Mouse (Mus musculus) neural tube, embryonic 15.5 days (tissue): Measurements from ENCODE around the gene Tbc1d20. TPM values are rescaled to one million over a fixed set of nuclear protein-coding genes. Genes with fewer than 3 reads are reported as not detected.
A peak's percentile ranks its signal among the peaks of the same experiment; 100 is the strongest.
"Not testable (repeated sequence)": the region's sequence is repeated elsewhere in the genome, so short reads cannot be mapped to it uniquely, and the experiment has no call there.

Source experiments
- ATAC-seq: fragments of 200-750 bp; cut with Nextera tagmentation; 2 replicates; pipeline ENCODE4 v1.8.0; 2017; ENCODE audit warnings: mild to moderate bottlenecking, moderate TSS enrichment, moderate library complexity; ENCODE audit not compliant: low FRiP score
- H3K27ac ChIP-seq: fragments of 300-500 bp; sonication (generic); replicated peaks from 2 replicates; pipeline ENCODE4 v1.5.1; 2015; ENCODE audit warnings: mild to moderate bottlenecking, inconsistent platforms
- H3K27me3 ChIP-seq: fragments of 300-500 bp; sonication (generic); replicated peaks from 2 replicates; pipeline ENCODE4 v1.6.1; 2015; ENCODE audit warnings: inconsistent platforms
- H3K36me3 ChIP-seq: fragments of 300-500 bp; sonication (generic); 2 replicates; pipeline ENCODE4 v1.6.1; 2015; ENCODE audit warnings: inconsistent platforms
- H3K4me1 ChIP-seq: fragments of 300-500 bp; sonication (generic); 2 replicates; pipeline ENCODE4 v1.6.1; 2015; ENCODE audit warnings: inconsistent platforms
- H3K4me2 ChIP-seq: fragments of 300-500 bp; sonication (generic); 2 replicates; pipeline ENCODE4 v1.6.1; 2015; ENCODE audit warnings: inconsistent platforms, mild to moderate bottlenecking, moderate library complexity
- H3K4me3 ChIP-seq: fragments of 300-500 bp; sonication (generic); replicated peaks from 2 replicates; pipeline ENCODE4 v1.5.1; 2015; ENCODE audit warnings: mild to moderate bottlenecking, inconsistent platforms
- H3K9ac ChIP-seq: fragments of 300-500 bp; sonication (generic); replicated peaks from 2 replicates; pipeline ENCODE4 v1.6.1; 2015; ENCODE audit warnings: mild to moderate bottlenecking, inconsistent platforms
- H3K9me3 ChIP-seq: fragments of 300-500 bp; sonication (generic); replicated peaks from 2 replicates; pipeline ENCODE4 v1.6.1; 2016; ENCODE audit warnings: inconsistent platforms
- WGBS: fragments of 180-500 bp; shearing (Covaris S2); methylation state at CpG from one replicate; pipeline ENCODE4 v1.1.7; 2015; ENCODE audit warnings: mixed read lengths; 5-methylcytosine and 5-hydroxymethylcytosine counted together
- polyA plus RNA-seq: library from polyadenylated mRNA; unstranded; fragments of >200 nt; fragmentation: Nextera tagmentation; extraction: Ambion mirVana; gene quantifications from 2 replicates; pipeline ENCODE4 v1.2.1, GENCODE M21; 2015

Tbc1d20 gene
- polyA plus RNA-seq, result 30.1 and 34.0 TPM in 2 replicates

DNA sequence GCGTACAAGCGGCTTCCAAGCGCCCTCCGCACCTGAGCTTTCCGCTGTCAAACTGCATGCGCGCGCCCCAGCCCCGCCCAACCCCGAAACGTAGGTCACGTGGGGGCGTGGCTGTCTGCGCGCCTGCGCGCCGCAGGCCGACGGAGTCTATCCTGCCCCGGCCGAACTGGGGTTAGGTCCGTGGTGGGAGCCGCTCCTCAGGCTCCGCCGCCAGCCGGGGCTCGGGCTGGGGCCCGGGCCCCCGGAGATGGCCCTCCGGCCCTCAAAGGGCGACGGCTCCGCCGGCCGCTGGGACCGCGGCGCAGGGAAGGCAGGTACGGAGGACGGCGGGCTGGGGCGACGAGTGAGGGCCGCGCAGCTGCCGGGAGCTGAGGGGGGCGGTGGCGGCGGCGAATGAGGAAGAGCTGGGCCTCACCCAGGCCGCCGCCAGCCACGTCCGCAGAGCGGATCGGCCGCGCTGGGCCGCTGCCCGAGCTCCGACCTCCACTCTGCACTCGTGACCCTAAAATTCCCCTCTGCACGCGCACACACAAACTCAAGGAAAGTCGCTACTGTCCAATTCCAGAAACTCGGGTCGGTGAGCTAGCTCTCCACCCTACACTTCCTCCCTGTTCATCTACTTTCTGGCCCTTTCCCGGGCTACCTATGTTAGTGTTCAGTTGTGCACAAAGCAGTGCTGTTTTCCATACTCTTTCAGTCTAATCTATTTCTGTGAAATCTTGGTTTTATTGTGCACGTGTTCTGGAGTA is at the start of gene Tbc1d20:
Gene Tbc1d20, plus strand, starts transcription at position 102 of the 749 bp plus-strand sequence.
- H3K9me3 ChIP-seq, result no peaks in the 10 kb centered on the region
- H3K9ac ChIP-seq, result peak within 1 kb of the TSS; percentile 100
- H3K4me1 ChIP-seq, result peaks cover 28% of the 10 kb centered on the region
- WGBS, result under 1% methylated on average over 66 of the region's 70 CpGs
- ATAC-seq, result peak; percentile 98
- H3K27me3 ChIP-seq, result no peaks in the 10 kb centered on the region
- H3K36me3 ChIP-seq, result no peaks in the 10 kb centered on the region
- H3K4me3 ChIP-seq, result peak within 1 kb of the TSS; percentile 97
- peak within 1 kb of the TSS; percentile 70 for H3K4me2 ChIP-seq
- peak within 1 kb of the TSS; percentile 88 for H3K27ac ChIP-seq

DNA sequence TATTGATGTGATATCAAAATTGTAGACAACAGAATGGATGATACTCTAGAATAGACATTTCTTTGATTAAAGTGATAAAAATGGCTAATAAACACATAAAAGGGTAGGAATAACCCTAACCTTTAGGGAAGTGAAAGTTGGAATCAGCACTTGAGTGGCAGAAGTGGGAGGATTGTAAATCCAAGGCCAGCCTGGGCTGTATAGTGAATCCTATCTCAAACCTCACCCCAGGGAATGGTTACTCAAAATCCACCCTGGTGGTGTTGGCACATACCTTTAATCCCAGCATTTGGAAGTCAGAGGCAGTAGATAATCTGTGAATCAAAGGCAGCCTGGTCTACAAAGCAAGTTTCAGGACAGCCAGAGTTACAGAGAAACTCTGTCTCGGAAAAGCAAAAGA is 46.4 kb upstream of the Tbc1d20 start:
- Histone ChIP-seq H3K9me3 (no peaks in the 10 kb centered on the region), H3K27me3 (no peaks in the 10 kb centered on the region), H3K36me3 (peaks cover 12% of the 10 kb centered on the region), H3K27ac (no peak overlapping the region), H3K4me1 (no peaks in the 10 kb centered on the region), H3K4me3 (no peak overlapping the region), H3K9ac (no peak overlapping the region), H3K4me2 (no peak overlapping the region)
- 86% methylated on average over 1 of the region's 1 CpGs for WGBS
- ATAC-seq, result no peak

DNA sequence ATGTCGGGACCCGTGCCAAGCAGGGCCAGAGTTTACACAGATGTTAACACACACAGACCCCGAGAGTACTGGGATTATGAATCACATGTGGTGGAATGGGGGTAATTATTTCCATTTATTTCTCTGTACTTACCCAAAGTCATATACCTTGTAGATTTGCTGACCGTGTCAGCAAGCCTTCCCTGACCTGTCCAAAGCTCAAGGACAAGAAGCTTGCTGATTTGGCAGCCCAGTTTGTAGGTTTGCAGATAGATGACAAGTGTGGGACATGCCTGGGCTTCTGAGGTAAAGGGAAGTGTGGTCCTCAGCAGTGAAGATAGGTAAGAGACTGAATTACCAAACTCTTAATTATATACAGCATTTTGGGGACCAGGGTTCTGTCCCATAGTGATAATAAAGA is 43.1 kb upstream of the Tbc1d20 start:
- Histone ChIP-seq H3K36me3 (peaks cover 37% of the 10 kb centered on the region), H3K4me1 (no peaks in the 10 kb centered on the region), H3K4me3 (no peak overlapping the region), H3K9me3 (no peaks in the 10 kb centered on the region), H3K4me2 (no peak overlapping the region), H3K27ac (no peak overlapping the region), H3K27me3 (no peaks in the 10 kb centered on the region), H3K9ac (no peak overlapping the region)
- ATAC-seq, result no peak
- 88% methylated on average over 4 of the region's 4 CpGs for WGBS

DNA sequence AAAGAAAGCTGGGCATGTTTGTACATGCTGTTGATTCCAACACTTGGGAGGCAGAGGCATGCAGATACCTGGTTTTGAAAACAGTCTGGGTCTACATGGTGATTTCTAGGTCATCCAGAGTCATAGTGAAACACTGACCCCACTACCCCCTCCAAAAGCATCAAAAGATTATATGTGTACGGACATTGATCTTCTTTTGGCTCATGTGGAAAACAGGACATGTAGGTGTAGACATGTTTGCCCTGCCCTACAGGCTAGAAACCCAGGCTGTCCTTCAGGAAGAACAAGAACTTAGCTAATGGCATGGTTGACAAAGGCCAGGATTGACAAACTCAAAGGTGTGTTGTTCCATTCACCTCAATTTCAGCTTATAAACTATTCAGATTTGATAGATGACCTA is 33.9 kb upstream of the Tbc1d20 start:
- Histone ChIP-seq H3K4me2 (no peak overlapping the region), H3K4me3 (no peak overlapping the region), H3K9ac (no peak overlapping the region), H3K27ac (no peak overlapping the region), H3K9me3 (no peaks in the 10 kb centered on the region), H3K4me1 (no peaks in the 10 kb centered on the region), H3K27me3 (no peaks in the 10 kb centered on the region), H3K36me3 (peaks cover 68% of the 10 kb centered on the region)
- ATAC-seq, result no peak
- 83% methylated on average over 1 of the region's 1 CpGs for WGBS

DNA sequence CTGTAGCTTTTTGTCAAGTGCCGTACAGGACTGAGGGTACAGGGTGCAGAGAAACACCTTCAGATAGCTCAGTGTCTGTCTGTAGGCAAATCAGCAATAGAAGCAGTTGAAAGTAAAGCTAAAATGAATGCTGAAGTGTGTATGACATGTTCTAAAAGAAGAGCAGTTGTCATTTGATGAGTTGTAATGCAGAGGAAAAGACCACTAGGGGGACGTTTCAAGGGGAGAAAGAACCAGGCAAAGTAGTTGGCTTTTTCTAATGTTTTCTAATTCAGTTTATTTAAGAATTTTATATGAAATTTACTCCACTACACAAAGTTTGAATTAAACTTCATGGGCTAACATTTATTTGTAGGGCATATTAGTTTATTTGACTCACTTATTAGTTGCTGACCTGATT is 20.0 kb upstream of the Tbc1d20 start:
- Histone ChIP-seq H3K4me1 (no peaks in the 10 kb centered on the region), H3K27me3 (no peaks in the 10 kb centered on the region), H3K4me3 (no peak overlapping the region), H3K9ac (no peak overlapping the region), H3K27ac (no peak overlapping the region), H3K36me3 (peaks cover 60% of the 10 kb centered on the region), H3K9me3 (no peaks in the 10 kb centered on the region), H3K4me2 (no peak overlapping the region)
- 85% methylated on average over 2 of the region's 2 CpGs for WGBS
- ATAC-seq, result no peak

DNA sequence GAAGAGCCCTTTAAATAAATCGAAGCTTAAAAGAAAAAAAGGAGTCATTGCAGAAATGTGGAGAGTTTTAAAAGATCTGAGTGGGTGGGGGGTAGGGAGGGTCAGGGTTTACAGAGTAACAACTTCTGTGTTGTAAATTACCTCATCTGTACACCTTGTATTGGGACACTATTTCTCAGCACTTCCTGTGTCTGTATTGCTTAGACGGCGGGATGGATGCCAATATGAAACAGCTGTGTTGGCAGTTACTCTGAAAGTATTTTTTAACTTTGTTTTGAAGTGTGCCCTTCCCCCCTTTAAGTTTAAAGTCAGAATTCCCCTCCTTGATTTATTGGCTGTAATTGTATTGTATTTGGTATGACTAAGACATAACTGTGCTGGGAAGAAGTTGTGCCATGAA is 12.2 kb upstream of the Tbc1d20 start:
- Histone ChIP-seq H3K4me1 (no peaks in the 10 kb centered on the region), H3K9ac (no peak overlapping the region), H3K4me2 (no peak overlapping the region), H3K36me3 (peaks cover 66% of the 10 kb centered on the region), H3K4me3 (no peak overlapping the region), H3K27me3 (no peaks in the 10 kb centered on the region), H3K9me3 (no peaks in the 10 kb centered on the region), H3K27ac (no peak overlapping the region)
- 92% methylated on average over 3 of the region's 3 CpGs for WGBS
- ATAC-seq, result no peak

DNA sequence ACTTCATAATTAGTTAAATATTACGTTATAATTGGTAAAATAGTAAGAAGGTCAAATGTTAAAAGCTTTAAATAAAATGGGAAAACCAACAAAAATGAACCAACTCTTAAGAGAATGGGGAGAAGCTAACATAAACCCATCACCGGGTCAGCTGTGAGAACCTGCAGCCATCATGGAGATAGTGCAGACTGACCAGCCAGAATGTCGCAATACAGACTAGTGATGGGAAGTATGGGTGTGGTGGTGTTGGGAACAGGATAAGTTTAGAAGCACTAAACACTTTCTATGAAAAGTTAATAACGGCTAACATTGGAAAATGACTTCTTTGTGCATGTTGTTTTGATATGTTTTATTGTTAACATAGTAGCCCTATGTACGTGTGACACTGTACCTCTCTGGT is 6.1 kb upstream of the Tbc1d20 start:
- no peak for ATAC-seq

DNA sequence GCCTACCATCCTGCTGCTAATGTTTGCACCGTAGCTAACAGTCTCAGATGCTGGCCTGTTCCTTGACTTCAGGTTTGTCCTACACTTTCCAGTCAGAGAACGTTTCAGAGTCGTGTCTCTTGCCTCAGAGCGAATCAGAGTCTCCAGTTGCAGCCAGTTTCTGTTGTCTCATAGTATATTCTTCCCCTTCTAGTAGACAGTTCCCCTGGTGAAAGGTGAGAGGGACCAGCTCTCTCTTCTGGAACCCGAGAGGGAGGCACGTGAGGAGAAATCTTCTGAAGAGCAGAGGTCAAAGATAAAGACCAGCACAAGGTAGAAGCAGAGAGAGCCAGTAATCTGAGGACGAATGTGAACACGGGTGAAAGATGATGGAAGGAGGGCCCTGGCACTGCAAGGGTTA is 5.6 kb upstream of the Tbc1d20 start:
- no peak overlapping the region for H3K4me2 ChIP-seq
- H3K27me3 ChIP-seq, result no peaks in the 10 kb centered on the region
- WGBS, result 85% methylated on average over 8 of the region's 8 CpGs
- no peak overlapping the region for H3K9ac ChIP-seq
- H3K4me3 ChIP-seq, result no peak overlapping the region
- H3K4me1 ChIP-seq, result peaks cover 1% of the 10 kb centered on the region
- no peaks in the 10 kb centered on the region for H3K9me3 ChIP-seq
- H3K27ac ChIP-seq, result no peak overlapping the region
- peaks cover 37% of the 10 kb centered on the region for H3K36me3 ChIP-seq
- no peak for ATAC-seq

More for the DNA sequence above, 6.1 kb upstream of the Tbc1d20 start:
- Histone ChIP-seq H3K9ac (no peak overlapping the region), H3K27ac (no peak overlapping the region), H3K4me1 (no peaks in the 10 kb centered on the region), H3K4me3 (no peak overlapping the region), H3K36me3 (peaks cover 41% of the 10 kb centered on the region), H3K27me3 (no peaks in the 10 kb centered on the region), H3K9me3 (no peaks in the 10 kb centered on the region), H3K4me2 (no peak overlapping the region)
- 94% methylated on average over 5 of the region's 5 CpGs for WGBS

DNA sequence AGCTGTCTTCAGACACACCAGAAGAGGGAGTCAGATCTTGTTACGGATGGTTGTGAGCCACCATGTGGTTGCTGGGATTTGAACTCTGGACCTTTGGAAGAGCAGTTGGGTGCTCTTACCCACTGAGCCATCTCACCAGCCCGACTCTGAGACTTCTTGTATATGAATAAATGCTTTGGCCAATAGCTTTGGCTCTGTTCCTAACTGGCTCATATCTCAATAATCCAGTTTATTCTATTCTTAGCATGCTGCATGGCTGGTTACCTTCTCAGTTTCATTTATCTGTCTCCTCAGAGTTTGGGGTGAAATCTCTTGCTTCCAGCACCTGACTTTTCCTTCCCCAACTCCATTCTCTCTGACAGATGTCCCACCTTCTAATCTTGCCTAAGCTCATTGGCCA is 4.0 kb upstream of the Tbc1d20 start:
- not testable (repeated sequence) for H3K9me3 ChIP-seq, H3K4me1 ChIP-seq, ATAC-seq, H3K27ac ChIP-seq, H3K4me2 ChIP-seq, H3K9ac ChIP-seq, H3K4me3 ChIP-seq, H3K27me3 ChIP-seq
- H3K36me3 ChIP-seq, result peaks cover 21% of the 10 kb centered on the region
- 89% methylated on average over 2 of the region's 2 CpGs for WGBS

DNA sequence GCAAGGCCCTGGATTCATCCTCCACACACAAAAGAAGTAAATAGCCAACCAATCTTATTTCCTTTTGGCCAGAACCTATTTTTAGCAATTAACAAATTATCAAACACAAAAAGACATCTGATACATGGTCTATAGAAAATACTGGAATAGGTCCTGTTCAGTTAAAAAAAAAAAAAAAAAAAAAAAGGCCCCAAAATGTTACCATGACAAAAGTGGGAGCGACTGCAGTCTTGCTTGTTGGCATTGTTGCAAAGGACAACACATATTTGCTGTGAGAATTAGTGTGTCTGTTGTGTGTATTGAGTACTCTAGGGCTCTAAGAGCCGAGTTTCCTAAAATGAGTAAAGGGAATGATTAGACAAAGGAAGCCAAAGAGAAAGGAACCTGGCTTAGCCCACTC is 1.2 kb upstream of the Tbc1d20 start:
- 63% methylated on average over 2 of the region's 2 CpGs for WGBS
- Histone ChIP-seq H3K27me3 (no peaks in the 10 kb centered on the region), H3K4me3 (no peak overlapping the region), H3K27ac (no peak overlapping the region), H3K9ac (no peak overlapping the region), H3K4me1 (peaks cover 24% of the 10 kb centered on the region), H3K4me2 (no peak overlapping the region), H3K36me3 (no peaks in the 10 kb centered on the region; the same call in 1 of the 2 replicates), H3K9me3 (no peaks in the 10 kb centered on the region)
- no peak for ATAC-seq

DNA sequence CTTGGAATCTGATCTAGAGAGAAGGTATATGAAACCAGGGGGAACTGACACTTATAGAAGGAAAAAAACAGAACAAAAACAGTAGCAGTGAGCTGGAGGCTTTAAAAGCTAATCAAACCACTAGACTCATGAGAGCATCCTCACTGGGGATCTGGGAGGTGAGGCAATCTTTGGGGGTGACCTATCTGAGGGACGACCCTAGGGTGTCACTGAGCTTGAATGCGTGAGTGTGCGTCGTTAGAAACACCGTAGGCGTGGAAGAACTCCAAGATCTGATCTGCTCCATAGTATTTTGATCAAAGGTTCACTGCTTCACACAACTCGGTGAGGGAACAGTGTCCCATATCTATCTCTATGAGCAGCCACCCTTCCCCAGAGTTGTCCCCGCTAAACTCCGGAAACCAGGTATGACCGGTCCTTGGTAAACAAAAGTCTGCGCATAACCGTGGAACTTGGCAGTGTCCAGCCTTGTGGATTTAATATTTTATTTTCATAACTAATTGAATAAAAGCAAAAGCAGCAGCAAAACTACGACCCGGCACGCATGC is 375 bp upstream of the Tbc1d20 start:
- Histone ChIP-seq H3K4me3 (peak overlapping the region; percentile 97), H3K4me1 (peaks cover 28% of the 10 kb centered on the region)

DNA sequence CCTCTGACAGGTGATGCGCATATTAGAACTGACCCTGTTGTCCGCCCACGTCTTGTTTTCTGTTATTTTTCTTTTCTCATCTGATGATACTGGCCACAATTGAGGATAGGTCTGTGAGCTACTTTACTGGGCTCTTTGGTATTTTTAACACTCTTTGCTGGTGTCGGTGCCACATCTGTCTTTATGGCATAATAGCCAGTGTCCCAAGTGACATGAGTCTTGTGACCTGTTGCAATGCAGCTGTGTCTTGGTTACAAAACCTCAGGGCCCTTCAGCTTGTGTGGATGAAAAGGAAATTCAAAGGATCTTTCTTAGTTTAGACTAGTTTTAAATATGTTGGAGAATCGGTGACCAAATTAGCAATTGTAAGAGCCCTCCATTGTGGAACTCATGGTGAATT is 913 bp downstream of the Tbc1d20 start:
- H3K4me1 ChIP-seq, result peaks cover 28% of the 10 kb centered on the region
- H3K4me3 ChIP-seq, result peak overlapping the region; percentile 97
- peak overlapping the region; percentile 70 for H3K4me2 ChIP-seq
- no peak overlapping the region for H3K27ac ChIP-seq
- no peak for ATAC-seq
- no peaks in the 10 kb centered on the region for H3K9me3 ChIP-seq
- H3K36me3 ChIP-seq, result no peaks in the 10 kb centered on the region
- H3K9ac ChIP-seq, result peak overlapping the region; percentile 100
- no peaks in the 10 kb centered on the region for H3K27me3 ChIP-seq
- WGBS, result 33% methylated on average over 5 of the region's 5 CpGs

More for the DNA sequence above, 375 bp upstream of the Tbc1d20 start:
- under 1% methylated on average over 15 of the region's 15 CpGs for WGBS
- no peaks in the 10 kb centered on the region for H3K9me3 ChIP-seq
- H3K27ac ChIP-seq, result peak overlapping the region; percentile 63
- H3K4me2 ChIP-seq, result peak overlapping the region; percentile 70
- peak; percentile 62 for ATAC-seq
- no peaks in the 10 kb centered on the region; the same call in 1 of the 2 replicates for H3K36me3 ChIP-seq
- peak overlapping the region; percentile 100 for H3K9ac ChIP-seq
- no peaks in the 10 kb centered on the region for H3K27me3 ChIP-seq
